Mouse (Mus musculus) hindbrain, embryonic 10.5 days (tissue): ENCODE results near the gene Herc4. TPM values are rescaled to one million over a fixed set of nuclear protein-coding genes. Genes with fewer than 3 reads are reported as not detected.

ENCODE experiments used
- DNase-seq: peaks from one replicate; pipeline ENCODE4 v3.0.0-alpha.2; 2017; ENCODE audit warnings: low spot score
- H3K27ac ChIP-seq: fragments of 300-500 bp; sonication (generic); 2 replicates; pipeline ENCODE4 v1.5.1; 2016; ENCODE audit warnings: mild to moderate bottlenecking, moderate library complexity
- H3K27me3 ChIP-seq: fragments of 300-500 bp; sonication (generic); 2 replicates; pipeline ENCODE4 v1.6.1; 2016; ENCODE audit warnings: mild to moderate bottlenecking; ENCODE audit not compliant: poor library complexity, insufficient read depth, severe bottlenecking
- H3K36me3 ChIP-seq: fragments of 300-500 bp; sonication (generic); 2 replicates; pipeline ENCODE4 v1.6.1; 2016; ENCODE audit warnings: mild to moderate bottlenecking, moderate library complexity
- H3K4me1 ChIP-seq: fragments of 300-500 bp; sonication (generic); replicated peaks from 2 replicates; pipeline ENCODE4 v1.6.1; 2016; ENCODE audit warnings: mild to moderate bottlenecking
- H3K4me3 ChIP-seq: fragments of 300-500 bp; sonication (generic); 2 replicates; pipeline ENCODE4 v1.5.1; 2016; ENCODE audit warnings: mild to moderate bottlenecking, moderate library complexity
- H3K9me3 ChIP-seq: fragments of 300-500 bp; sonication (generic); 2 replicates; pipeline ENCODE4 v1.6.1; 2016; ENCODE audit warnings: mild to moderate bottlenecking, moderate library complexity
- WGBS: fragments of 180-500 bp; shearing (Covaris S2); methylation state at CpG from one replicate; pipeline ENCODE4 v1.1.7; 2016; 5-methylcytosine and 5-hydroxymethylcytosine counted together
- polyA plus RNA-seq: library from polyadenylated mRNA; unstranded; fragments of >200 nt; fragmentation: Nextera tagmentation; extraction: Ambion mirVana; gene quantifications from 2 replicates; pipeline ENCODE4 v1.2.1, GENCODE M21; 2016

The Herc4 gene
- polyA plus RNA-seq, 1 experiment from 2014 or later: 41.8 TPM

GRCm38 (mm10) chr10:63267941-63268340, 24.3 kb downstream of the Herc4 start:
- no peak overlapping the region for H3K4me3 ChIP-seq
- no peak for DNase-seq
- no peaks in the 10 kb centered on the region for H3K27me3 ChIP-seq
- WGBS: 92% methylated on average over 2 of the region's 2 CpGs
- 0 out of 2 replicates have a peak, but pooled peaks cover 3% of the 10 kb centered on the region for H3K9me3 ChIP-seq
- H3K4me1 ChIP-seq: no peaks in the 10 kb centered on the region
- H3K36me3 ChIP-seq: peaks cover 69% of the 10 kb centered on the region
- H3K27ac ChIP-seq: no peak overlapping the region

GRCm38 (mm10) chr10:63272401-63272800, 28.8 kb downstream of the Herc4 start:
- H3K4me1 ChIP-seq: no peaks in the 10 kb centered on the region
- no peaks in the 10 kb centered on the region for H3K27me3 ChIP-seq
- DNase-seq: no peak
- H3K4me3 ChIP-seq: no peak overlapping the region
- H3K36me3 ChIP-seq: peaks cover 71% of the 10 kb centered on the region
- H3K9me3 ChIP-seq: no peaks in the 10 kb centered on the region
- no peak overlapping the region for H3K27ac ChIP-seq

GRCm38 (mm10) chr10:63272868-63273267, 29.3 kb downstream of the Herc4 start:
- H3K4me3 ChIP-seq: no peak overlapping the region
- WGBS: 94% methylated on average over 5 of the region's 5 CpGs
- H3K4me1 ChIP-seq: no peaks in the 10 kb centered on the region
- DNase-seq: no peak
- no peaks in the 10 kb centered on the region for H3K9me3 ChIP-seq
- no peaks in the 10 kb centered on the region for H3K27me3 ChIP-seq
- no peak overlapping the region for H3K27ac ChIP-seq
- H3K36me3 ChIP-seq: peaks cover 76% of the 10 kb centered on the region

GRCm38 (mm10) chr10:63277010-63277409, 33.4 kb downstream of the Herc4 start:
- Histone ChIP-seq H3K27ac (no peak overlapping the region), H3K36me3 (peaks cover 73% of the 10 kb centered on the region), H3K4me1 (no peaks in the 10 kb centered on the region), H3K9me3 (no peaks in the 10 kb centered on the region), H3K4me3 (no peak overlapping the region), H3K27me3 (no peaks in the 10 kb centered on the region)
- WGBS: 94% methylated on average over 3 of the region's 3 CpGs
- no peak for DNase-seq

GRCm38 (mm10) chr10:63279851-63280250, 36.2 kb downstream of the Herc4 start:
- Histone ChIP-seq H3K36me3 (peaks cover 78% of the 10 kb centered on the region), H3K4me1 (no peaks in the 10 kb centered on the region), H3K4me3 (no peak overlapping the region), H3K27ac (no peak overlapping the region), H3K9me3 (no peaks in the 10 kb centered on the region), H3K27me3 (no peaks in the 10 kb centered on the region)
- DNase-seq: no peak
- 92% methylated on average over 3 of the region's 3 CpGs for WGBS

- WGBS: 94% methylated on average over 4 of the region's 4 CpGs
Measured at GRCm38 (mm10) chr10:63282417-63282816, 38.8 kb downstream of the Herc4 start.

GRCm38 (mm10) chr10:63282846-63283245, 39.2 kb downstream of the Herc4 start:
- H3K36me3 ChIP-seq: peaks cover 81% of the 10 kb centered on the region
- WGBS: 89% methylated on average over 7 of the region's 7 CpGs
- no peak for DNase-seq

More at GRCm38 (mm10) chr10:63282417-63282816, 38.8 kb downstream of the Herc4 start:
- H3K27ac ChIP-seq: no peak overlapping the region
- no peak overlapping the region for H3K4me3 ChIP-seq
- H3K4me1 ChIP-seq: no peaks in the 10 kb centered on the region
- no peaks in the 10 kb centered on the region for H3K9me3 ChIP-seq
- no peak for DNase-seq
- no peaks in the 10 kb centered on the region for H3K27me3 ChIP-seq
- H3K36me3 ChIP-seq: peaks cover 81% of the 10 kb centered on the region

GRCm38 (mm10) chr10:63302356-63302755, 58.7 kb downstream of the Herc4 start:
- DNase-seq: no peak
- H3K36me3 ChIP-seq: peaks cover 90% of the 10 kb centered on the region

More at GRCm38 (mm10) chr10:63282846-63283245, 39.2 kb downstream of the Herc4 start:
- H3K4me3 ChIP-seq: no peak overlapping the region
- no peaks in the 10 kb centered on the region for H3K27me3 ChIP-seq
- H3K4me1 ChIP-seq: no peaks in the 10 kb centered on the region
- no peaks in the 10 kb centered on the region for H3K9me3 ChIP-seq
- H3K27ac ChIP-seq: no peak overlapping the region

GRCm38 (mm10) chr10:63308582-63309366, 65.2 kb downstream of the Herc4 start:
- no peaks in the 10 kb centered on the region for H3K4me1 ChIP-seq
- peaks cover 85% of the 10 kb centered on the region for H3K36me3 ChIP-seq
- no peaks in the 10 kb centered on the region for H3K9me3 ChIP-seq
- DNase-seq: peak; percentile 81
- H3K27ac ChIP-seq: no peak overlapping the region
- H3K4me3 ChIP-seq: no peak overlapping the region
- 44% methylated on average over 10 of the region's 10 CpGs for WGBS
- no peaks in the 10 kb centered on the region for H3K27me3 ChIP-seq

More at GRCm38 (mm10) chr10:63302356-63302755, 58.7 kb downstream of the Herc4 start:
- 97% methylated on average over 2 of the region's 2 CpGs for whole genome bisulfite sequencing
- H3K4me3 ChIP-seq: no peak overlapping the region
- H3K9me3 ChIP-seq: no peaks in the 10 kb centered on the region
- no peaks in the 10 kb centered on the region for H3K27me3 ChIP-seq
- H3K27ac ChIP-seq: no peak overlapping the region
- H3K4me1 ChIP-seq: no peaks in the 10 kb centered on the region

GRCm38 (mm10) chr10:63313726-63314125, 70.1 kb downstream of the Herc4 start:
- no peaks in the 10 kb centered on the region for H3K27me3 ChIP-seq
- H3K36me3 ChIP-seq: peaks cover 86% of the 10 kb centered on the region
- H3K9me3 ChIP-seq: no peaks in the 10 kb centered on the region
- no peak for DNase-seq
- H3K27ac ChIP-seq: no peak overlapping the region
- no peak overlapping the region for H3K4me3 ChIP-seq
- WGBS: 93% methylated on average over 1 of the region's 1 CpGs
- H3K4me1 ChIP-seq: no peaks in the 10 kb centered on the region

GRCm38 (mm10) chr10:63327091-63327490, 83.5 kb downstream of the Herc4 start:
- H3K27me3 ChIP-seq: no peaks in the 10 kb centered on the region
- DNase-seq: no peak
- H3K27ac ChIP-seq: no peak overlapping the region
- no peaks in the 10 kb centered on the region for H3K4me1 ChIP-seq
- 95% methylated on average over 1 of the region's 1 CpGs for WGBS
- no peaks in the 10 kb centered on the region for H3K9me3 ChIP-seq
- peaks cover 97% of the 10 kb centered on the region for H3K36me3 ChIP-seq
- no peak overlapping the region for H3K4me3 ChIP-seq

- no peak overlapping the region for H3K27ac ChIP-seq
- 54% methylated on average over 13 of the region's 13 CpGs for WGBS
- H3K4me3 ChIP-seq: peak overlapping the region; percentile 76
- peaks cover 44% of the 10 kb centered on the region for H3K36me3 ChIP-seq
- no peaks in the 10 kb centered on the region; the same call in 1 of the 2 replicates for H3K27me3 ChIP-seq
- peak; percentile 7 for DNase-seq
- H3K4me1 ChIP-seq: peaks cover 24% of the 10 kb centered on the region
- H3K9me3 ChIP-seq: no peaks in the 10 kb centered on the region
Measured at GRCm38 (mm10) chr10:63336901-63337300, 93.3 kb downstream of the Herc4 start.

GRCm38 (mm10) chr10:63337326-63337725, 93.7 kb downstream of the Herc4 start:
- 37% methylated on average over 5 of the region's 5 CpGs for WGBS
- DNase-seq: no peak
- no peak overlapping the region for H3K27ac ChIP-seq

More at GRCm38 (mm10) chr10:63337326-63337725, 93.7 kb downstream of the Herc4 start:
- H3K4me1 ChIP-seq: peaks cover 24% of the 10 kb centered on the region
- H3K9me3 ChIP-seq: no peaks in the 10 kb centered on the region
- peaks cover 40% of the 10 kb centered on the region for H3K36me3 ChIP-seq
- H3K27me3 ChIP-seq: no peaks in the 10 kb centered on the region; the same call in 1 of the 2 replicates
- peak overlapping the region; percentile 76 for H3K4me3 ChIP-seq
